Mouse (Mus musculus): ENCODE data around the gene Osbp2. TPM values are rescaled to one million over a fixed set of nuclear protein-coding genes. Genes with fewer than 3 reads are reported as not detected.
"Not testable (repeated sequence)": the region's sequence is repeated elsewhere in the genome, so short reads cannot be mapped to it uniquely, and the experiment has no call there.

Gene Osbp2
- 28.7 and 33.1 TPM in 2 replicates for polyA plus RNA-seq (2015; fragmentation: Nextera tagmentation; extraction: Ambion mirVana)

GRCm38 (mm10) chr11:3863454-3864112 is at the start of gene Osbp2:
Gene Osbp2, minus strand, starts transcription at chr11:3863903.
- Histone ChIP-seq H3K4me3 (peak within 1 kb of the TSS; percentile 52), H3K36me3 (no peaks in the 10 kb centered on the region), H3K9me3 (no peaks in the 10 kb centered on the region), H3K4me2 (peak within 1 kb of the TSS; percentile 70), H3K27me3 (peaks cover 10% of the 10 kb centered on the region; the same call in 1 of the 2 replicates), H3K4me1 (replicated peaks) (peaks cover 23% of the 10 kb centered on the region), H3K27ac (replicated peaks) (peak within 1 kb of the TSS; percentile 54), H3K9ac (peak within 1 kb of the TSS; percentile 52)
- ATAC-seq (ENCODE audit: low FRiP score, low read depth): peak; percentile 92
- WGBS: 5% methylated on average over 43 of the region's 58 CpGs

GRCm38 (mm10) chr11:3912875-3913271 is 49.2 kb upstream of the Osbp2 start:
- 2% methylated on average over 16 of the region's 16 CpGs for WGBS
- peak overlapping the region; percentile 72 for H3K27ac ChIP-seq (replicated peaks)
- no peaks in the 10 kb centered on the region for H3K9me3 ChIP-seq
- H3K9ac ChIP-seq: peak overlapping the region; percentile 53
- H3K4me3 ChIP-seq: peak overlapping the region; percentile 54
- H3K4me2 ChIP-seq: peak overlapping the region; percentile 74
- no peaks in the 10 kb centered on the region for H3K36me3 ChIP-seq
- no peaks in the 10 kb centered on the region for H3K27me3 ChIP-seq
- H3K4me1 ChIP-seq (replicated peaks): peaks cover 53% of the 10 kb centered on the region
- peak; percentile 5; the same call in 1 of the 2 replicates for ATAC-seq (ENCODE audit: low FRiP score, low read depth)

GRCm38 (mm10) chr11:3912100-3912874 is 48.6 kb upstream of the Osbp2 start:
- no peaks in the 10 kb centered on the region for H3K27me3 ChIP-seq
- 11% methylated on average over 19 of the region's 19 CpGs for WGBS
- H3K9me3 ChIP-seq: no peaks in the 10 kb centered on the region
- peaks cover 53% of the 10 kb centered on the region for H3K4me1 ChIP-seq (replicated peaks)
- peak; percentile 19 for ATAC-seq (ENCODE audit: low FRiP score, low read depth)
- H3K4me3 ChIP-seq: peak overlapping the region; percentile 54
- peak overlapping the region; percentile 74 for H3K4me2 ChIP-seq
- peaks cover 2% of the 10 kb centered on the region for H3K36me3 ChIP-seq
- peak overlapping the region; percentile 53 for H3K9ac ChIP-seq
- H3K27ac ChIP-seq (replicated peaks): peak overlapping the region; percentile 72

GRCm38 (mm10) chr11:3911440-3911839 is 47.7 kb upstream of the Osbp2 start:
- peak overlapping the region; percentile 74 for H3K4me2 ChIP-seq
- H3K4me3 ChIP-seq: peak overlapping the region; percentile 54
- not testable (repeated sequence) for ATAC-seq (ENCODE audit: low FRiP score, low read depth); H3K36me3 ChIP-seq; H3K27ac ChIP-seq (replicated peaks); H3K9me3 ChIP-seq; H3K27me3 ChIP-seq
- peaks cover 53% of the 10 kb centered on the region for H3K4me1 ChIP-seq (replicated peaks)
- WGBS: 83% methylated on average over 6 of the region's 6 CpGs
- peak overlapping the region; percentile 20; the same call in 1 of the 2 replicates for H3K9ac ChIP-seq

GRCm38 (mm10) chr11:3910513-3911310 is 47.0 kb upstream of the Osbp2 start:
- Histone ChIP-seq H3K9me3 (no peaks in the 10 kb centered on the region), H3K27ac (replicated peaks) (no peak overlapping the region), H3K9ac (peak overlapping the region; percentile 20; the same call in 1 of the 2 replicates), H3K36me3 (peaks cover 9% of the 10 kb centered on the region), H3K4me2 (peak overlapping the region; percentile 74), H3K27me3 (no peaks in the 10 kb centered on the region), H3K4me3 (peak overlapping the region; percentile 54), H3K4me1 (replicated peaks) (peaks cover 53% of the 10 kb centered on the region)
- WGBS: 58% methylated on average over 5 of the region's 5 CpGs
- ATAC-seq (ENCODE audit: low FRiP score, low read depth): no peak

- no peak overlapping the region for H3K27ac ChIP-seq (replicated peaks)
- H3K9me3 ChIP-seq: no peaks in the 10 kb centered on the region
- WGBS: 90% methylated on average over 4 of the region's 4 CpGs
- no peak overlapping the region for H3K4me3 ChIP-seq
- H3K4me2 ChIP-seq: peak overlapping the region; percentile 20
- no peaks in the 10 kb centered on the region for H3K27me3 ChIP-seq
- H3K4me1 ChIP-seq (replicated peaks): peaks cover 48% of the 10 kb centered on the region
- no peak overlapping the region for H3K9ac ChIP-seq
- ATAC-seq (ENCODE audit: low FRiP score, low read depth): no peak
- H3K36me3 ChIP-seq: peaks cover 9% of the 10 kb centered on the region
Observed at GRCm38 (mm10) chr11:3909236-3909635, 45.5 kb upstream of the Osbp2 start.

GRCm38 (mm10) chr11:3905446-3905845 is 41.7 kb upstream of the Osbp2 start:
- Histone ChIP-seq H3K36me3 (peaks cover 11% of the 10 kb centered on the region), H3K4me1 (replicated peaks) (peaks cover 31% of the 10 kb centered on the region), H3K9me3 (no peaks in the 10 kb centered on the region), H3K27ac (replicated peaks) (no peak overlapping the region), H3K4me2 (no peak overlapping the region), H3K9ac (no peak overlapping the region), H3K27me3 (no peaks in the 10 kb centered on the region), H3K4me3 (no peak overlapping the region)
- ATAC-seq (ENCODE audit: low FRiP score, low read depth): no peak
- WGBS: 86% methylated on average over 1 of the region's 1 CpGs

GRCm38 (mm10) chr11:3904673-3905072 is 41.0 kb upstream of the Osbp2 start:
- Histone ChIP-seq H3K4me1 (replicated peaks) (peaks cover 24% of the 10 kb centered on the region), H3K4me2 (no peak overlapping the region), H3K27me3 (no peaks in the 10 kb centered on the region), H3K27ac (replicated peaks) (no peak overlapping the region), H3K9ac (no peak overlapping the region), H3K36me3 (peaks cover 11% of the 10 kb centered on the region), H3K4me3 (no peak overlapping the region), H3K9me3 (no peaks in the 10 kb centered on the region)
- 88% methylated on average over 6 of the region's 6 CpGs for WGBS
- ATAC-seq (ENCODE audit: low FRiP score, low read depth): no peak

- H3K27ac ChIP-seq (replicated peaks): no peak overlapping the region
- no peak overlapping the region for H3K4me2 ChIP-seq
- ATAC-seq (ENCODE audit: low FRiP score, low read depth): 0 out of 2 replicates have a peak, but pooled peaks have one; percentile 25
- H3K27me3 ChIP-seq: no peaks in the 10 kb centered on the region
- H3K4me3 ChIP-seq: no peak overlapping the region
- H3K36me3 ChIP-seq: peaks cover 18% of the 10 kb centered on the region
- no peak overlapping the region for H3K9ac ChIP-seq
- H3K9me3 ChIP-seq: no peaks in the 10 kb centered on the region
- H3K4me1 ChIP-seq (replicated peaks): peaks cover 19% of the 10 kb centered on the region
- WGBS: 69% methylated on average over 5 of the region's 5 CpGs
Observed at GRCm38 (mm10) chr11:3903046-3903445, 39.3 kb upstream of the Osbp2 start.

GRCm38 (mm10) chr11:3902516-3902915 is 38.8 kb upstream of the Osbp2 start:
- H3K27ac ChIP-seq (replicated peaks): no peak overlapping the region
- H3K4me2 ChIP-seq: no peak overlapping the region
- no peak overlapping the region for H3K9ac ChIP-seq
- WGBS: 88% methylated on average over 3 of the region's 3 CpGs
- no peaks in the 10 kb centered on the region for H3K9me3 ChIP-seq
- peaks cover 19% of the 10 kb centered on the region for H3K4me1 ChIP-seq (replicated peaks)
- no peak overlapping the region for H3K4me3 ChIP-seq
- no peak for ATAC-seq (ENCODE audit: low FRiP score, low read depth)
- peaks cover 18% of the 10 kb centered on the region for H3K36me3 ChIP-seq
- no peaks in the 10 kb centered on the region for H3K27me3 ChIP-seq

- Histone ChIP-seq H3K4me3 (no peak overlapping the region), H3K27ac (replicated peaks) (no peak overlapping the region), H3K27me3 (no peaks in the 10 kb centered on the region), H3K4me1 (replicated peaks) (peaks cover 21% of the 10 kb centered on the region), H3K9ac (no peak overlapping the region), H3K9me3 (no peaks in the 10 kb centered on the region), H3K4me2 (no peak overlapping the region), H3K36me3 (peaks cover 16% of the 10 kb centered on the region)
- no peak for ATAC-seq (ENCODE audit: low FRiP score, low read depth)
- 90% methylated on average over 6 of the region's 6 CpGs for WGBS
Observed at GRCm38 (mm10) chr11:3900296-3900695, 36.6 kb upstream of the Osbp2 start.
